Mouse (Mus musculus) heart, embryonic 15.5 days (tissue): ENCODE data around the gene Gm45837. TPM values are rescaled to one million over a fixed set of nuclear protein-coding genes. Genes with fewer than 3 reads are reported as not detected.
"Not testable (repeated sequence)": the region's sequence is repeated elsewhere in the genome, so short reads cannot be mapped to it uniquely, and the experiment has no call there.

ENCODE experiments used
- ATAC-seq: fragments of 200-750 bp; cut with Nextera tagmentation; replicated peaks from 2 replicates; pipeline ENCODE4 v1.8.0; 2017; ENCODE audit warnings: low read depth, moderate TSS enrichment; ENCODE audit not compliant: insufficient number of reproducible peaks, insufficient read depth, low FRiP score
- H3K27ac ChIP-seq: fragments of 300-500 bp; sonication (generic); 2 replicates; pipeline ENCODE4 v1.5.1; 2015; ENCODE audit warnings: mild to moderate bottlenecking, inconsistent platforms
- H3K27me3 ChIP-seq: fragments of 300-500 bp; sonication (generic); 2 replicates; pipeline ENCODE4 v1.6.1; 2015; ENCODE audit warnings: inconsistent platforms
- H3K36me3 ChIP-seq: fragments of 300-500 bp; sonication (generic); 2 replicates; pipeline ENCODE4 v1.6.1; 2015; ENCODE audit warnings: mild to moderate bottlenecking, inconsistent platforms
- H3K4me1 ChIP-seq: fragments of 300-500 bp; sonication (generic); replicated peaks from 2 replicates; pipeline ENCODE4 v1.6.1; 2015; ENCODE audit warnings: inconsistent platforms
- H3K4me2 ChIP-seq: fragments of 300-500 bp; sonication (generic); 2 replicates; pipeline ENCODE4 v1.6.1; 2015; ENCODE audit warnings: inconsistent platforms, mild to moderate bottlenecking, moderate library complexity
- H3K4me3 ChIP-seq: fragments of 300-500 bp; sonication (generic); 2 replicates; pipeline ENCODE4 v1.5.1; 2015; ENCODE audit warnings: mild to moderate bottlenecking, inconsistent platforms
- H3K9ac ChIP-seq: fragments of 300-500 bp; sonication (generic); 2 replicates; pipeline ENCODE4 v1.6.1; 2015; ENCODE audit warnings: mild to moderate bottlenecking, inconsistent platforms
- H3K9me3 ChIP-seq: fragments of 300-500 bp; sonication (generic); replicated peaks from 2 replicates; pipeline ENCODE4 v1.6.1; 2016; ENCODE audit warnings: inconsistent platforms
- WGBS: fragments of 180-500 bp; shearing (Covaris S2); methylation state at CpG from one replicate; pipeline ENCODE4 v1.1.7; 2015; ENCODE audit warnings: mixed read lengths; 5-methylcytosine and 5-hydroxymethylcytosine counted together
- microRNA counts: library from miRNA; unstranded; fragments of <30 nt; microRNA quantifications from one replicate; lab custom pipeline; 2016
- microRNA-seq: library from miRNA; unstranded; fragments of <30 nt; microRNA quantifications from one replicate; pipeline ENCODE4, GENCODE M21; 2016
- polyA plus RNA-seq: library from polyadenylated mRNA; unstranded; fragments of >200 nt; fragmentation: Nextera tagmentation; extraction: Ambion mirVana; gene quantifications from 2 replicates; pipeline ENCODE4 v1.2.1, GENCODE M21; 2015

Gm45837 gene
- polyA plus RNA-seq, 1 experiment from 2014 or later, result not detected

- not testable (repeated sequence) for ATAC-seq
Measured at GRCm38 (mm10) chr7:101555473-101555872, 144.8 kb downstream of the Gm45837 start.

DNA sequence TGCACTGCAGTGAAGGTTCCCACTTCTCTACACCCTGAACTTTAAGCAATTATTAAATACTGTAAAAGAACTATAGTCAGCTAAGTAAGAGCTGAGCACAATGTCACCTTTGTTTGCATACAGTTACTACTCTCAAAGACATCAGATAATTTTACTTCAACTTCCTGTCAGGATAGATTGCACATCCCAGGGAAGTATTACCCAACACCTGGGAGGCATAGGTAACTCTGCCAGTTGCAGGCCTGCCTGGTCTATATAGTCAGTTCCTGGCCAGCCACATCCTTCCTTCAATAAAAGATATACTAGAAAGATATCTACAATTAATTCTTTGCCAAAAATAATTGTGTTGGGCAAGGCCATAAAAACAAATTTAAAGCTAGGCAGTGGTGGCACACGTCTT is 146.7 kb downstream of the Gm45837 start:
- no peak for ATAC-seq
- WGBS, result 69% methylated on average over 1 of the region's 1 CpGs

More at GRCm38 (mm10) chr7:101555473-101555872, 144.8 kb downstream of the Gm45837 start:
- H3K4me3 ChIP-seq, H3K4me2 ChIP-seq, H3K27ac ChIP-seq, H3K36me3 ChIP-seq, H3K4me1 ChIP-seq, H3K27me3 ChIP-seq, H3K9ac ChIP-seq, H3K9me3 ChIP-seq: not testable (repeated sequence)
- WGBS, result 82% methylated on average over 3 of the region's 3 CpGs

GRCm38 (mm10) chr7:101559393-101559792 is 148.7 kb downstream of the Gm45837 start:
- 49% methylated on average over 5 of the region's 5 CpGs for WGBS
- H3K4me3 ChIP-seq, ATAC-seq: not testable (repeated sequence)

More for the DNA sequence above, 146.7 kb downstream of the Gm45837 start:
- H3K9ac ChIP-seq, result no peak overlapping the region
- no peak overlapping the region for H3K4me3 ChIP-seq
- H3K27ac ChIP-seq, result no peak overlapping the region
- no peaks in the 10 kb centered on the region for H3K27me3 ChIP-seq
- no peaks in the 10 kb centered on the region for H3K36me3 ChIP-seq
- H3K4me1 ChIP-seq, result no peaks in the 10 kb centered on the region
- H3K4me2 ChIP-seq, result no peak overlapping the region
- H3K9me3 ChIP-seq, result no peaks in the 10 kb centered on the region

More at GRCm38 (mm10) chr7:101559393-101559792, 148.7 kb downstream of the Gm45837 start:
- H3K4me1 ChIP-seq, H3K9ac ChIP-seq, H3K27ac ChIP-seq, H3K9me3 ChIP-seq, H3K36me3 ChIP-seq, H3K27me3 ChIP-seq, H3K4me2 ChIP-seq: not testable (repeated sequence)

MicroRNAs within 50 kb of the gene (microRNA counts, 519-probe panel; counts per million panel counts)
- microRNA mmu-miR-139-3p (lab: Ali Mortazavi, UCI) (not detected), microRNA mmu-miR-139-5p (lab: Ali Mortazavi, UCI) (2,318 counts per million, percentile 41 among the panel's probes with 10 or more counts)

Small RNA genes within 50 kb of the gene (microRNA-seq; reads per million reads assigned to microRNA genes)
- gene Mir139, result 3,123 reads per million, percentile 88 among the genes with 10 or more reads in this experiment

Other genes with a start within 250 kb of the Gm45837 start
- 28.1 and 30.5 TPM in 2 replicates for gene Atg16l2, start 108.6 kb upstream of the Gm45837 start, polyA plus RNA-seq
- gene Stard10, start 93.8 kb upstream of the Gm45837 start, polyA plus RNA-seq, result 25.0 and 32.9 TPM in 2 replicates
- gene Arap1, start 62.8 kb upstream of the Gm45837 start, polyA plus RNA-seq, result 23.5 and 38.4 TPM in 2 replicates
- 16.3 and 21.9 TPM in 2 replicates for gene Pde2a, start 10.8 kb downstream of the Gm45837 start, polyA plus RNA-seq
- 0.15 TPM in 1 of 2 replicates, not detected in the other for gene Art2b, start 174.7 kb downstream of the Gm45837 start, polyA plus RNA-seq